Mouse (Mus musculus) testis, adult 2 months (tissue): ENCODE measurements around the gene Prim2. TPM values are rescaled to one million over a fixed set of nuclear protein-coding genes. Genes with fewer than 3 reads are reported as not detected.
"Not testable (repeated sequence)": the region's sequence is repeated elsewhere in the genome, so short reads cannot be mapped to it uniquely, and the experiment has no call there.

Experiments
- H3K27ac ChIP-seq: fragments of 200-500 bp; 2 replicates; pipeline ENCODE4 v1.5.1; 2012; ENCODE audit warnings: low read depth, low read length; ENCODE audit not compliant: control insufficient read depth, insufficient read depth
- H3K27me3 ChIP-seq: fragments of 200-500 bp; 2 replicates; pipeline ENCODE4 v1.6.1; 2012; ENCODE audit warnings: mild to moderate bottlenecking, low read length, moderate library complexity; ENCODE audit not compliant: control insufficient read depth, insufficient read depth
- H3K36me3 ChIP-seq: fragments of 200-500 bp; 2 replicates; pipeline ENCODE4 v1.6.1; 2012; ENCODE audit warnings: mild to moderate bottlenecking, low read length; ENCODE audit not compliant: control insufficient read depth, insufficient read depth
- H3K4me1 ChIP-seq: fragments of 200-500 bp; 2 replicates; pipeline ENCODE4 v1.6.1; 2012; ENCODE audit warnings: low read length; ENCODE audit not compliant: control insufficient read depth, insufficient read depth
- H3K4me3 ChIP-seq: fragments of 200-500 bp; 2 replicates; pipeline ENCODE4 v1.5.1; 2012; ENCODE audit warnings: low read depth, mild to moderate bottlenecking, low read length, moderate library complexity, mixed read lengths; ENCODE audit not compliant: control insufficient read depth
- CTCF ChIP-seq: fragments of 200-500 bp; IDR thresholded peaks from 2 replicates; pipeline ENCODE4 v1.5.1; 2012; ENCODE audit warnings: low read depth, mild to moderate bottlenecking, inconsistent platforms, low read length, moderate library complexity; ENCODE audit not compliant: control insufficient read depth, insufficient read depth, insufficient replicate concordance
- POLR2A ChIP-seq: fragments of 200-500 bp; IDR thresholded peaks from 2 replicates; pipeline ENCODE4 v1.6.1; 2012; ENCODE audit warnings: low read depth, mild to moderate bottlenecking, inconsistent platforms, low read length, moderate library complexity; ENCODE audit not compliant: control insufficient read depth
- polyA plus RNA-seq: library from polyadenylated mRNA; depleted of rRNA; stranded (reverse); fragments of >200 nt; gene quantifications from 2 replicates; pipeline ENCODE4 v1.2.3, GENCODE M21; 2012

The Prim2 gene
- polyA plus RNA-seq, 1 experiment = 17.0 TPM

GRCm38 (mm10) chr1:33639234-33639633 lies 30.4 kb downstream of the Prim2 start:
- H3K27ac ChIP-seq = no peak overlapping the region
- H3K4me3 ChIP-seq = no peak overlapping the region
- H3K4me1 ChIP-seq = peaks cover 7% of the 10 kb centered on the region
- no peaks in the 10 kb centered on the region for H3K27me3 ChIP-seq
- TF ChIP-seq CTCF = no peak
- TF ChIP-seq POLR2A = no peak
- H3K36me3 ChIP-seq = no peaks in the 10 kb centered on the region; the same call in 1 of the 2 replicates

DNA sequence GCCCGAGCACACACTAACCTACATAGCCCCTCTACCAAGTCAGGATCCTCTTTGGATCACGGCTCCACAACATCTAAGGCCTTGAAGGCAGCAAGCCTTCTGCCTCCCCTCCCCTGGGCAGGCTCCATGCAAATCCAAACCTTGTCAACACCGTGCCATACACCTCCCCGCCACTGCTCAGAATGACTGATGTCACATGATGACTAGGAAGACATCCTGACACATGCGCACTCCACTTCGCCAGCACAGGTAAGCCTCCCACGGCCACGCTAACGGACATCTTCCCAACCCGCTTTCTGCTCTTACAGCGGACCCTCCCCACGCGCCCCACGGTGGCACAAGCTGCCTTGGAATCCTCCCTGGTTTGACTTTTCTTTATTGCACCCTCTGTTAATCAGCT lies 31.8 kb downstream of the Prim2 start:
- peak overlapping the region; percentile 48 for H3K27ac ChIP-seq
- peaks cover 7% of the 10 kb centered on the region for H3K4me1 ChIP-seq
- H3K27me3 ChIP-seq = no peaks in the 10 kb centered on the region
- H3K36me3 ChIP-seq = no peaks in the 10 kb centered on the region; the same call in none of the 2 replicates
- no peak for TF ChIP-seq CTCF
- peak; percentile 85 for TF ChIP-seq POLR2A
- H3K4me3 ChIP-seq = peak overlapping the region; percentile 52

DNA sequence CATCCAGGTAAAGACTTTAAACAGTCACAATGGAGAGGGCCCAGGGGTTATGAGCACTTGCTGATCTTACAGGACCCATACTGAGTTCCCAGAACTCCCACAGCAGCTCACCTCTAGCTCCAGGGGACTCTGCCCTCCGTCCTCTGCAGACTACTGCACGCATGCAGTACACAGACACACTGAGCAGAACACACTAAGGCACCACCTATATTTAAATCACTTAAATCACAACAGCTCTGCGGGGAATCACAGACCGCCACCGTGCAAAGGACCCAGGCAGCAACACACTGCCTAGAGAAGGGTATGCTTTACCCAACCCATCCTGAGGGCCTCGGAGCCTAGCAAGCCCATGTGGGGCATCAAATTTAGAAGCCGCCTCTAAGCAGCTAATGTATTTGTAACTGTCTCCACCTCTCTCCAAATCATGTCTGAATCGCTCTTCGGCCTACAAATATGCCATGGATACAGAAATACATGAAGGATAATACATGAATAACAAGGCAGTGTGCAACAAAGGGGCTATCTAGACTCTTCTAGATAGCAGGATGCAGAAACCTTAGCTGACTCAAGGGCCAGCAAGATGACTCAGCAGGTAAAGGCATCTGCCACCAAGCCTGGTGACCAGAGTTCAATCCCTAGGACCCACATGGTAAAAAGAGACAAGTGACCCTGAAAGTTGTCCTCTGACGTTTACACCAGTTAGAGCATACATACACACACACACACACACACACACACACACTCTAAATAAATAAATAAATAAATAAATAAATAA lies 33.0 kb downstream of the Prim2 start:
- TF ChIP-seq POLR2A (no peak), CTCF (no peak)
- Histone ChIP-seq H3K27me3 (no peaks in the 10 kb centered on the region), H3K4me3 (no peak overlapping the region; the same call in none of the 2 replicates), H3K27ac (no peak overlapping the region), H3K4me1 (peaks cover 7% of the 10 kb centered on the region), H3K36me3 (no peaks in the 10 kb centered on the region; the same call in none of the 2 replicates)

GRCm38 (mm10) chr1:33631002-33631618 lies 38.5 kb downstream of the Prim2 start:
- not testable (repeated sequence) for H3K27ac ChIP-seq, H3K36me3 ChIP-seq, H3K4me3 ChIP-seq, H3K4me1 ChIP-seq, H3K27me3 ChIP-seq

GRCm38 (mm10) chr1:33627803-33628202 lies 41.8 kb downstream of the Prim2 start:
- TF ChIP-seq POLR2A = no peak
- TF ChIP-seq CTCF = no peak
- H3K36me3 ChIP-seq = peaks cover 2% of the 10 kb centered on the region
- H3K27ac ChIP-seq = no peak overlapping the region

GRCm38 (mm10) chr1:33627070-33627469 lies 42.5 kb downstream of the Prim2 start:
- peaks cover 2% of the 10 kb centered on the region for H3K36me3 ChIP-seq

More at GRCm38 (mm10) chr1:33627803-33628202, 41.8 kb downstream of the Prim2 start:
- no peaks in the 10 kb centered on the region for H3K27me3 ChIP-seq
- H3K4me3 ChIP-seq = no peak overlapping the region
- H3K4me1 ChIP-seq = no peaks in the 10 kb centered on the region

DNA sequence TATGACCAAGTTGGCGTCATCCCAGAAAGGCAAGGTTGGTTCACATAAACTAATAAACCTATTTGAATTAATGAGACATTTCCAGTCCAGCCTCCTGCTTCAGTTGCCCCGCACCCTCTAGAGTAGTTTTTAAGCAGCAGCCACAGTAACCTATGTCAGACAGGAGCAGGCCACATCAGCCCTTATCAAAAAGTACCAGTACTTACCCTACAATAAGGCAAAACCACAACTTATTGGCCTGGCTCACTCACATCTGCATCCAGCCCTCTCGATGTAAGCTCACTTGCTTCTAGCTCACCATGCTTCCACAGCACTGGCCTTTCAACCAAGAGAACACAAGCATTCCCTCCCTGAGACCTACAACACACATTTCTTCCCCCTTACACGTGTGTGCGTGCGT lies 44.7 kb downstream of the Prim2 start:
- TF ChIP-seq CTCF (no peak), POLR2A (no peak)
- H3K27me3 ChIP-seq = no peaks in the 10 kb centered on the region
- H3K4me3 ChIP-seq = no peak overlapping the region
- H3K36me3 ChIP-seq = peaks cover 2% of the 10 kb centered on the region
- H3K4me1 ChIP-seq = no peaks in the 10 kb centered on the region
- no peak overlapping the region for H3K27ac ChIP-seq

More at GRCm38 (mm10) chr1:33627070-33627469, 42.5 kb downstream of the Prim2 start:
- Histone ChIP-seq H3K27me3 (no peaks in the 10 kb centered on the region), H3K27ac (no peak overlapping the region), H3K4me1 (no peaks in the 10 kb centered on the region), H3K4me3 (no peak overlapping the region)
- TF ChIP-seq POLR2A (no peak), CTCF (no peak)

- Histone ChIP-seq H3K4me1 (no peaks in the 10 kb centered on the region), H3K27me3 (no peaks in the 10 kb centered on the region), H3K27ac (no peak overlapping the region), H3K36me3 (no peaks in the 10 kb centered on the region; the same call in 1 of the 2 replicates), H3K4me3 (no peak overlapping the region)
- no peak for TF ChIP-seq POLR2A
- no peak for TF ChIP-seq CTCF
Observed at GRCm38 (mm10) chr1:33624441-33624840, 45.2 kb downstream of the Prim2 start.
